Comparison of ENCODE assay signal across 30 mouse cellular contexts in genomic region chr10:126483479-126483878, GRCm38 (mm10).
"Had no signal": no experiment of that assay in that cellular context is flagged by ENCODE, and none has a peak within 500 bp of the region (broad histone marks: within the 10 kb centered on the region; RNA-seq: fewer than 3 reads in every experiment).

No protein-coding gene starts in this region.

- H3K27ac ChIP-seq: limb, embryonic 10.5 days; limb, embryonic 12.5 days; limb, embryonic 13.5 days; limb, embryonic 15.5 days; liver, embryonic 12.5 days; liver, embryonic 13.5 days; liver, embryonic 14.5 days; liver, embryonic 15.5 days; lung, embryonic 15.5 days; macrophage; midbrain, embryonic 10.5 days; midbrain, embryonic 12.5 days; midbrain, embryonic 13.5 days; midbrain, embryonic 15.5 days; neural tube, embryonic 12.5 days had no signal

- H3K4me3 ChIP-seq: limb, embryonic 10.5 days; limb, embryonic 12.5 days; limb, embryonic 13.5 days; limb, embryonic 15.5 days; liver, embryonic 12.5 days; liver, embryonic 13.5 days; liver, embryonic 15.5 days; lung, embryonic 15.5 days; megakaryocyte, embryonic 14.5 days; midbrain, embryonic 10.5 days; midbrain, embryonic 12.5 days; midbrain, embryonic 13.5 days; midbrain, embryonic 15.5 days; myocyte; neural tube, embryonic 12.5 days had no signal

- ATAC-seq: liver, embryonic 12.5 days; liver, postnatal 0 days; lung, postnatal 0 days; midbrain, embryonic 13.5 days; midbrain, embryonic 15.5 days; midbrain, embryonic 16.5 days had no signal

- H3K4me1 ChIP-seq: limb, embryonic 10.5 days; limb, embryonic 12.5 days; limb, embryonic 13.5 days; limb, embryonic 15.5 days; liver, embryonic 12.5 days; liver, embryonic 13.5 days; liver, embryonic 15.5 days; lung, embryonic 15.5 days; megakaryocyte, embryonic 14.5 days; midbrain, embryonic 10.5 days; midbrain, embryonic 12.5 days; midbrain, embryonic 13.5 days; midbrain, embryonic 15.5 days; neural tube, embryonic 12.5 days had no signal

- DNase-seq: left cerebral cortex, postnatal 4 days; liver; liver, embryonic 13.5 days; liver, postnatal 0 days; lung, adult 18-20 months; lung, adult 2 months; lung, embryonic 14.5 days; lung, postnatal 10 days; lung, postnatal 14 days; lung, postnatal 36 days; lung, postnatal 4 days; midbrain, embryonic 14.5 days had no signal
